Mouse (Mus musculus) kidney, adult 8-10 months (tissue): ENCODE data around the gene Anp32e.
"Not testable (repeated sequence)": the region's sequence is repeated elsewhere in the genome, so short reads cannot be mapped to it uniquely, and the experiment has no call there.

Experiments
- DNase-seq, 2 experiments: peaks; one replicate each; pipeline ENCODE4 v3.0.0; 2022

The Anp32e gene

GRCm38 (mm10) chr3:95944742-95945141, 15.7 kb downstream of the Anp32e start:
- DNase-seq, result no peak

DNA sequence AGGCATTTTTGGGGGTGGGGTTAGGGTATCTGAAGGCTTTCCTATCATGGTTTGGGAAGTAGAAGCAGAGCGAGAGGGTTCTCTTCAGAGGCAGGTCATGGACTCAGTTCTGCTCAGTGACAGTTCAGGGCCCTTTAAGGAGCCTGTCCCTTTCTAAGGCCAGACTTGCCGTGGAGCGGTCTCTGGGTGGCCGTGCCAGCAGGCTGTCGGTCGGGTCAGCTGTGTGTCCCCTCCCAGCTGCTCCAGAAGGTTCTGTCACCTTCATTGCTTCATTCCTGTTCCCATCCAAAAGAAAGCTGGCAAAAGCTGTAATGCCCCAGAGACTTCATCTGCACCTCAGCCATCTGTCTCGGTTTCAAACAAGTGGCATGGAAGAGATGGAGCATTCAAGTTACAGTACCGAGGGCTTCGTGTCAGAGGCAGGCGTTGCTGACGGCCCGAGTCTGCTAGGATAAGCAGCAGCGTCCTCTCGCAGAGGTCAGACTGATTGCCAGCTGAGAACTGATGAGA, 16.7 kb downstream of the Anp32e start:
- no peak for DNase-seq

DNA sequence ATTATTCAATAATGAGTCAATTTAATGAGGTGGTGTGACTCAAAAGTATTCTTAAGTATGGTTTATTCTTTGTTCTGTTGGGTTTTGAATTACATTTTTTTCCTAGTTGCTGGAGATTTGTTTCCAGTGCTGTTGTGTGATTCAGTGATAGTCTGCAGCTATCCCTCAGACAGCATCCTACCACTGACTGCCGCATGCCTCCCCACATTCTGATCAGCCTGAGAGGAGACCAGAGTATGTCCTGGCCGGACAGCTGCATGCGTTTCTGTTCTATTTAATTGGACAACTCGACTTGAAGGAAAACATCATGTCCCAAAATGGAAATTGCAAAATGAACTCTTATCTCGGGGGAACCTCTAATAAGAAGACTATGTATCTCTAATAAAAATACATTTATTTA, 19.3 kb downstream of the Anp32e start:
- no peak for DNase-seq

DNA sequence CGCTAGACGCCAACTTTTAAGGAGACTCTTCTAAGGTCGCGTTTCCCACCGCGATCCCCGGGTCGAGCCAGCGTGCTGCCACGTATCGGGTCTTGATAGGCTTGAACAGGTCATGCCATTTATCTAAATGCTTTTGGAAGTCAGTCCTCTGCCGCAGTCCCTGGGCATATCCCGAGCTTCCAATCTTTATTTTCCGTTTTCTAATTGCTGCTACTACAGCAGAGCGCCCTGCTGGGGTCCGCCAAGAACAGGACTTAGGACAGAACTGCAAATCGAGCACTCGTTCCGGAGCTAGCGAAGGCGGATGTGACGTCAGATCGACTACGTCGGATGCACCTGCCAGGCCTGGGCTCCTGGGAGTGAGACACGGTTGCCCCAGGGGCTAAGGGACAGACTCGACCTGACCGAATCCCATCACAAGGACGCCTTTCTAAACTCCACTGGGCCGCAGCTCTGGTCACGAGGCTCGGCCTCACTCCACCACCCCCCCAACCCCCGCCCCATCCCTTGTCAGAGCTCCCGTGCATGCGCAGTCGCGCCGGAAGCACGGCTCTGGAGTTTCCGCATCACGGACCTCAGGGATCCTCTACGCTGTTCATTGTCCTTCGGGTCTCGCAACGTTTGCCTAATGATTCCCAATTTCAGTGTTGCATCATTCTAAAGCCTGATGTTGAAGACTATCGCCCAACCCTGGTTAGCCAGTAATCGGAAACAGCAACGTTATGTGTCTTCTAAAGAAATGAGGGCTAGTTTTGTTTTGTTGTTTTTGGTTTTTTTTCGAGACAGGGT, 21.9 kb downstream of the Anp32e start:
- peak; percentile 91 to 92 for DNase-seq

GRCm38 (mm10) chr3:95951566-95951965, 22.5 kb downstream of the Anp32e start:
- DNase-seq, result not testable (repeated sequence)

GRCm38 (mm10) chr3:95953023-95953422, 24.0 kb downstream of the Anp32e start:
- DNase-seq, result no peak

- no peak for DNase-seq
These were observed 24.5 kb downstream of the Anp32e start for GRCm38 (mm10) chr3:95953522-95953921.

DNA sequence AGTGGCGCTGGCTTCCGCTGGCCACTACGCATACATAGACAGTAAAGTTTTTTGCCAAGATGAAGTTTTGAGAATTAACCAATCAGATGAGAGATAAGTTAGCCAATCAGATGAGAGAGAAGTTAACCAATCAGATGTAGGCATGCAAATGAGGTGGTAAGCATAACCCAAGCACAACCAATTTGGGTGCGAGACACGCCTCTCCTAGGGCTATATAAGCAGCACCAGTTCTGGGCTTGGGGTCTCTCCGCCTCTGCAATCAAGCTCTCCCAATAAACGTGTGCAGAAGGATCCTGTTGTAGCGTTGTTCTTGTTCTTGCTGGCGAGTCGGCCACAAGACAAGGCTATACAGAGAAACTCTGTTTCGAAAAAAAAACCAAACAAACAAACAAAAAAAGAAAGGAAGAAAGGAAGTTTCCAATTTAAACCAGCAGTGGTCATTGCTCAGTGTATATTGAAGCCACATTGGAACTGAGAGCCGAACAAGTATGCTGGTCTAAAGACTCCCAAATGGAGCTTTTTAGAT, 25.7 kb downstream of the Anp32e start:
- not testable (repeated sequence) for DNase-seq

DNA sequence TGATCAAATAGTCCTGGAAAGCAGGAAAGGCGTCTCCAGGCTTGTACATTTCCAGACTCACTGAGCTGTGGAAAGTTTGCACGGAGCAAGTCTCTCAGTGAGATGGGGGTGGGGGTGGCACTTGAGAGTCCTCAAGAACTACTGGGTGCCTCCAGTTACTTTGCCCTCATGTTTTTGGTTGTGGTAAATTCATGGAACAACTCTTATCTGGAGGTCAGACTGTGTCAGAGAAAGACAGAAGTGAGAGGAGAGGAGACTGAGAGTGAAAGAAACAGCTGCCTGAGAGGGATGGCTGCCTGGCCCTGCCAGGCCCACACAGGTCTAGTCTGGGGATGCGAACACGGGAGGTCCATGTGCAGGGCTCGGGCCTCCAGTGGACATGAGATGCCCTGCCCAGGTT, 26.3 kb downstream of the Anp32e start:
- no peak for DNase-seq

DNA sequence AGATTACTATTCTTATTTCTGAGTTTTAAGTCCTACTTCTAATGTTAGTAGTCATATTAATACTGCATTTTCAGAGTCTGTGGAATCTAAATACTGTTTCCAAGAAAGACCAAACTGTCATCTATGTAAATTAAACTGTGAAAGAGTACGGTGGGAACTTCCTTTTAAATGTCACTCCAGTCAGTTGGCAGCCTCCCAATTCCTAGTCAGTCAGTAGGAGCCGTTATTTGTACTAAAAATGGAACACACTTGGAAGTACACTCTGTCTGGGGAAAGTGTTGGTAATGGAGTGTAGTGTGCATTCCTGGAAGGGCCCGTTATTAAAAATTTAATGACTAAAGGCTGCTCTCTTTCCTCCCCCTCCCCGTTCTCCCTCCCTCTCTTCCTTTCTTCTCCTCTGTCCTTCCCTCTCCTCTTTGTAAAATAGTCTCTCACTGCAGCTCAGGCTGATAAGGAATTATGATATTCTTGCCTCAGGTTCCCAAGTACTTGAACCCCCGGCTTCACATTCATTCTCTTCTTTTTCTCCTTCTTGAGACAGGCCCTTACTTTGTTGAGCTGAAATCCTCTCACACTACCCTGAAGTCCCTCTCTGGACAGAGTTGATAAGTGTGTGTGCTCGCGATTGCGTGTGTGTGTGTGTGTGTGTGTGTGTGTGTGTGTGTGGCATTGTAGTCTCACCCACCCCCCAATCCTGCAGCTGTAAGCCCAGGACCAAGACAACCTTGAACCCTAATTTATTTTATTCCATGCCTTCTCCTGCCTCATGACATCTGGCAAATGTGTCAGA, 28.5 kb downstream of the Anp32e start:
- DNase-seq, result no peak

DNA sequence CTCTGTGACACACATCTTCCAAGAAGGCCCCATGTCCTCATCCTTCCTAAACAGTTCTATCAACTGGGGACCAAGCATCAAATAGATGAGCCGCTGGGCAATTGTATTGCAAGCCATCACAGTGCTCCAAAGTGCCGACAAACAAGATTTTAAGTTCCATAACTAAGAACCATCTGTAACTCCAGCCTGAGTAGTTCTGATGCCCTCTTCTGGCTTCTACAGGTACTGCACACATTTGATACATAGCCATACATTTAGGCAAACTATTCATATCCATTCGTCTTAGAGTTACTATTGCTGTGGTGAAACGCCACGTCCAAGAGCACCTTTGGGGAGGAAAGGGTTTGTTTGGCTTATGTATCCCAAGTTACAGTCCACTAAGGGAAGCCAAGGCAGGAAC, 30.0 kb downstream of the Anp32e start:
- peak in 1 of 2 experiments; percentile 28 for DNase-seq

DNA sequence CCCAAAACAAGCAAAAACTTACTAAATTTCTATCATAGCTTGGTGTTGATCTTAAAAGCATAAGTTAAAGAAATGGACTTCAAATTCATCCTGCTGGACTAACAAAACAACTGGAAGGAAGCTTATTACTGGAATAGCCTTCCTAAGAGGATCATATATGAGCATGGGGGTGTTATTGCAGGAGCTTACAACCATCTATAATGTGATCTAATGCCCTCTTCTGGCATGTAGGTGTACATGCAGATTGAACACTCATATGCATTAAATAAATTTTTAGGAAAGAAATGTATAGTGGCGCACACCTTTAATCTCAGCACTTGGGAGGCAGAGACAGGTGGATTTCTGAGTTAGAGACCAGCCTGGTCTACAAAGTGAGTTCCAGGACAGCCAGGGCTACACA, 30.8 kb downstream of the Anp32e start:
- DNase-seq, result no peak

DNA sequence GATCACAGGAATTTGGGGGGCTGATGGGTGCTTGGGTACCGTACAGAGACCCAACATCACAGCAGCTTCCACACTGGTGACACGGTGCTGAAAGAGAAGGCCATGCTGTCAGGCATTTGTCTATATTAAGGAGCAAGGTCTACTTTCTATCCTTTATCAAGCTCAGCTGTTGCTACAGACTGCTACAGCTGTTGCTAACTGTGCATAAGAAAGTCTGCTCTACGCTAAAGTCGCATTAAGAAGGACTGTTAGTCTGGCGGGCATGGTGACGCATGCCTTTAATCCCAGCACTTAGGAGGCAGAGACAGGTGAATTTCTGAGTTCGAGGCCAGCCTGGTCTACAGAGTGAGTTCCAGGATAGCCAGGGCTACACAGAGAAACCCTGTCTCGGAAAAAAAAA, 33.1 kb downstream of the Anp32e start:
- not testable (repeated sequence) for DNase-seq

- no peak for DNase-seq
These were observed 34.2 kb downstream of the Anp32e start for GRCm38 (mm10) chr3:95963230-95963629.

DNA sequence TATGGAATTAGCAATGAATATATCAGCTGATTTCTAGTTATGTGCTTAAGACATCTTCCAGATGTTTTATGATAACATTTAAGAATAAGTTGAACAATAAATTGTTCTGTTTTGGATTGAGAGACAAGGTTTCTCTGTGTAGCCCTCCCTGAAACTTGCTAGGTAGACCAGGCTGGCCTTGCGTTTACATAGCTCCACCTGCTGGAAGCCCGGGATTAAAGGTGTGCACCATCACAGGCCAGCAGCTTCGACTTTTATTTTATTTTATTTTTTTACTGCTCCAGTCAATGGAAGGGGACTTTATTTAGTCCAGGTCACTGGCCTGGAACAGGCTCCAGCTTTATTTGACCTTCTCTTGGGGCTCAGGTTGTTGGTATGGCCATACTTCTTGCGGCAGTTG, 34.6 kb downstream of the Anp32e start:
- DNase-seq, result no peak

DNA sequence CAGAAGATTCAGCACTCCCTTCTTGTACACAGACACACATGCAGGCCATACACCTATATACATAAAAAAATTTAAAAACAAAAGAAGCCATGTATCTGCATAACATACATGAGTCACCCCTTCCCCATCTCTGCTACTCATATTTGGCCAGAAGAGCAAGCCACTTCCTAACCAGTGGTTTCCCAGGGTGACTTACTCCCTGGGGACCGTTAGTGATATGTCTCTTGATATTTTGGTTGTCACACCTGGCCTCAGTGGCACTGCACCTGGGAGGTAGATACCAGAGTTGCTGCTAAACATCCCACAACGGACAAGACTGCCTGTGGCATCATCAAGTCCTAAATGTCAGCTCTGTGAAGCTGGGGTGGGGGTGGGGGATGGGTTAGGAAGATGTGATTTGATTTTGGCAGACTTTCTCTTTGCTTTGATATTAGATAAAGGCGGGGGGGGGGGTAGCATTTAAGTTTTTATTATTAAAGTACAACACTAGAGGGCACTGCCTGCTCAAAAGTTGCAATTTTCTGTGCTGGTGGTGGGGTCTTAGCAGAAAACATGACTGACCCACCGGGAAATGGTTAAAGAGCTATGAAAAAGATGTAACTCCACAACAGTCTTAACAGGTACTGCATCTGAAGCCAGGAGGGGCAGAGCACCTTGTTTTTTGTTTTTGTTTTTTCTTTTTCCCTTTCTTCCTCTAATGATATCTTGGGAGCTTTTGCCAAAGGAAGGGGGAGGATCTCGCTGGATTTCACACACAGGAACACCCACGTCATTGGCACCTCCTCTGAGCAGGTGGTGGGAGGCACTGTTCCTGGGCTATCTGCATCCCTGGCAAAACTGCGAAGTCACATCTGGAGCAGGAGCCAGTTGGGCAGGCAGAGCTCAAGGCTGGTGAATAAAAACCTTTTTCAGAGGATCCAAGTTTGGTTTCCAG, 36.7 kb downstream of the Anp32e start:
- DNase-seq, result no peak

DNA sequence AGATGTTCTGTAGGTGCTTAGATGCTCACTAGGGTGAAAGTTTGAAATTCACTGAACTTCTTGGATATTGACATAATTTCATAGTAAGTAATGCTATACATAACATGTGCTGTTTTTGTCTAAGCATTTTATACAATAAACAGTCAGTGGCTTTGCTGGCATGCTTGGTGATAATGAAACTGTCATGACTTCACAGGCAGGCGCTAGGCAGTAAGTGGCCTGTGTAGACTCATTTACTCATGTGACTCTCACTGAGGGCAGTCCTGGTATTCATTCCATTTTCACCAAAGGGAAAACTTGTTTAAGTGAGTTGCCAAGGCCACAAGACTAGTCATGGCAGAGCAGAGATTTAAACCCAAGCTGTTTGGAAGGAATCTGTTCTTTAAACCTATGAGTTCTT, 40.2 kb downstream of the Anp32e start:
- DNase-seq, result no peak

DNA sequence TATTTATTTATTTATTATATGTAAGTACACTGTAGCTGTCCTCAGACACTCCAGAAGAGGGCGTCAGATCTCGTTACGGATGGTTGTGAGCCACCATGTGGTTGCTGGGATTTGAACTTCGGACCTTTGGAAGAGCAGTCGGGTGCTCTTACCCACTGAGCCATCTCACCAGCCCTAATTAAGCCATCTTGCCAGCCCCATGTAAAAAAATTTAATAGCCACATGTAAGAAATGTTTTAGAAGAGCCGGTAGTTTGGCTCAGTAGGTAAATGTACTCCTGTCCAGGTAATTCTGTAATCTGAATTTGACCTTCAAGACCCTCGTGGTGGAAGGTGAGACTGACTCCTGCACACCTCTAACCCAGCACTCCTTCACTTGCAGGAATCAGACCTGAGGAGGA, 41.6 kb downstream of the Anp32e start:
- not testable (repeated sequence) for DNase-seq

DNA sequence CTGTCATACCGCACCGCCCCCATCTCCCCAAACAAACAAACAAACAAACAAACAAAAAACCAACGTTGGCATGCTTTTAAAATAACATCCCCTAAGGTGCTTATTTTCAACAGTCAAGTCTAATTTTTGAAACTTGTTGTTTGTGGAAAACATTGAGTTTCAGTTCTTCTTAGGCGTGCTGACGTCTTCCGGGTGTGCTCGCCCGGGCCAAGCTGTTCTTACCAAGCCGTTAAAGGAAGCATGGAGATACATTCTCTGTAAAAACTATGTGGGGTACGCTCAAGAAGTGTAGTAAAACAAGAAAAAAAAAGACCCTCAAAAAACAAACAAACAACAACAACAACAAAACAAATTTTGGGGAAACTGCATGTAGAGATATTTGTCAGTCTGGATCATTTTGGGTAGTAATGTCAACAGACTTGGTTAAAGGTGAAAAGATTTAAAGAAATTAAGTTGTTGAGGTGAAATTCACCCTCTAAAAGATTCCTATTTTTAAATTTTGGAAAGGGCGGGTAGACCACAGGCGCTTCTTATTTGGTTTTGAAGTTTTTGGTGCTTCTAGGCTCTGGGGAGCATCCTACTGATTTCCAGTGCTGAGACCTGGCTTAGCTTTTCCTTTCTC, 43.3 kb downstream of the Anp32e start:
- DNase-seq, result no peak

GRCm38 (mm10) chr3:95972873-95973634, 44.0 kb downstream of the Anp32e start:
- DNase-seq, result no peak

DNA sequence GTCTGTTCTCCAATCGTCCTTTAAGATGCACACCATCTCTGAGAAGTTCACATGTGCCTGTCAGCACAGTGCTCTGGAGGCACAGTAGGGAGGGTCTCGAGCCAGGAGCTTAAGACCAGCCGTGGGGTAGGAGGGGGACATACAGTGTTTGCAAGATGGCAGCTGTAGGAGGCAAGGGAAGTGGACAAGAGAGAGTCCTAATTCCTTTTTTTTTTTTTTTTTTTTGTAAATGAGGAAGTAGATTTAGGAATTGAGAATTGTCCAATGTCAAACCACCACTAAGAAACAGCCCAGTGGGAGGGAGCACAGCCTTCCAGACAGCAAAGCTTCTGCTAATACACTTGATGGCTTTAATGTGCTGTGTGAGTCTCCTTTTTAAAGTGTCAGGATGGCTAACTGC, 48.0 kb downstream of the Anp32e start:
- no peak for DNase-seq
